Mouse (Mus musculus) heart, embryonic 15.5 days (tissue): ENCODE results near the gene Ndufa3. TPM values are rescaled to one million over a fixed set of nuclear protein-coding genes. Genes with fewer than 3 reads are reported as not detected.

Experiments
- microRNA-seq: library from miRNA; unstranded; fragments of <30 nt; microRNA quantifications from one replicate; pipeline ENCODE4, GENCODE M21; 2016
- polyA plus RNA-seq: library from polyadenylated mRNA; unstranded; fragments of >200 nt; fragmentation: Nextera tagmentation; extraction: Ambion mirVana; gene quantifications from 2 replicates; pipeline ENCODE4 v1.2.1, GENCODE M21; 2015

Gene Ndufa3
- polyA plus RNA-seq, 1 experiment from 2014 or later, result 765 TPM

Small RNAs within 50 kb of the gene (microRNA-seq; reads per million reads assigned to microRNA genes)
- gene Gm25100 (not detected), gene Mir3572 (2.5 reads per million, percentile 7 among the genes with 10 or more reads in this experiment)

Other genes with a start within 250 kb of the Ndufa3 start
- gene Cacng8, start 226.7 kb upstream of the Ndufa3 start, polyA plus RNA-seq, result 0.61 and 0.83 TPM in 2 replicates
- gene Cacng6, start 193.2 kb upstream of the Ndufa3 start, polyA plus RNA-seq, result 17.8 and 20.7 TPM in 2 replicates
- gene Tarm1, start 114.7 kb upstream of the Ndufa3 start, polyA plus RNA-seq, result 0.24 TPM in 1 of 2 replicates, not detected in the other
- 0.18 TPM in 1 of 2 replicates, not detected in the other for gene Oscar, start 1.2 kb upstream of the Ndufa3 start, polyA plus RNA-seq
- gene Tfpt, start 12.6 kb downstream of the Ndufa3 start, polyA plus RNA-seq, result 14.2 and 18.6 TPM in 2 replicates
- 50.2 and 64.3 TPM in 2 replicates for gene Prpf31, start 12.6 kb downstream of the Ndufa3 start, polyA plus RNA-seq
- gene Cnot3, start 27.9 kb downstream of the Ndufa3 start, polyA plus RNA-seq, result 26.2 and 34.7 TPM in 2 replicates
- gene Leng1, start 48.5 kb downstream of the Ndufa3 start, polyA plus RNA-seq, result 17.4 and 19.8 TPM in 2 replicates
- 4.1 and 7.8 TPM in 2 replicates for gene Tmc4, start 60.2 kb downstream of the Ndufa3 start, polyA plus RNA-seq
- 198 and 226 TPM in 2 replicates for gene Tsen34, start 75.5 kb downstream of the Ndufa3 start, polyA plus RNA-seq
- gene Mboat7, start 76.2 kb downstream of the Ndufa3 start, polyA plus RNA-seq, result 30.1 and 44.1 TPM in 2 replicates
- gene Rps9, start 86.6 kb downstream of the Ndufa3 start, polyA plus RNA-seq, result 826 and 843 TPM in 2 replicates
- gene Pirb, start 103.0 kb downstream of the Ndufa3 start, polyA plus RNA-seq, result 0.86 and 1.2 TPM in 2 replicates
- not detected in 2 replicates for gene Gm15448, start 208.3 kb downstream of the Ndufa3 start, polyA plus RNA-seq
- gene Pira2, start 227.7 kb downstream of the Ndufa3 start, polyA plus RNA-seq, result 0.08 and 0.38 TPM in 2 replicates